Mouse (Mus musculus) heart, embryonic 12.5 days (tissue): Measurements from ENCODE around the gene Tns3. TPM values are rescaled to one million over a fixed set of nuclear protein-coding genes. Genes with fewer than 3 reads are reported as not detected.
A peak's percentile ranks its signal among the peaks of the same experiment; 100 is the strongest.

ENCODE experiments used
- ATAC-seq: fragments of 200-750 bp; cut with Nextera tagmentation; 2 replicates; pipeline ENCODE4 v1.8.0; 2017; ENCODE audit warnings: moderate TSS enrichment, moderate library complexity; ENCODE audit not compliant: insufficient number of reproducible peaks, low FRiP score
- H3K27ac ChIP-seq: fragments of 300-500 bp; sonication (generic); 2 replicates; pipeline ENCODE4 v1.5.1; 2016; ENCODE audit warnings: mild to moderate bottlenecking, moderate library complexity; ENCODE audit not compliant: poor library complexity, severe bottlenecking
- H3K27me3 ChIP-seq: fragments of 300-500 bp; sonication (generic); replicated peaks from 2 replicates; pipeline ENCODE4 v1.6.1; 2016; ENCODE audit warnings: mild to moderate bottlenecking, moderate library complexity
- H3K36me3 ChIP-seq: fragments of 300-500 bp; sonication (generic); 2 replicates; pipeline ENCODE4 v1.6.1; 2016; ENCODE audit warnings: mild to moderate bottlenecking, moderate library complexity
- H3K4me1 ChIP-seq: fragments of 300-500 bp; sonication (generic); replicated peaks from 2 replicates; pipeline ENCODE4 v1.6.1; 2016; ENCODE audit warnings: mild to moderate bottlenecking
- H3K4me2 ChIP-seq: fragments of 300-500 bp; sonication (generic); 2 replicates; pipeline ENCODE4 v1.6.1; 2016; ENCODE audit warnings: mild to moderate bottlenecking, moderate library complexity
- H3K4me3 ChIP-seq: fragments of 300-500 bp; sonication (generic); 2 replicates; pipeline ENCODE4 v1.5.1; 2016; ENCODE audit warnings: mild to moderate bottlenecking
- H3K9ac ChIP-seq: fragments of 300-500 bp; sonication (generic); 2 replicates; pipeline ENCODE4 v1.6.1; 2016; ENCODE audit warnings: mild to moderate bottlenecking, moderate library complexity
- H3K9me3 ChIP-seq: fragments of 300-500 bp; sonication (generic); replicated peaks from 2 replicates; pipeline ENCODE4 v1.6.1; 2016; ENCODE audit warnings: mild to moderate bottlenecking, moderate library complexity
- WGBS: fragments of 180-500 bp; shearing (Covaris S2); methylation state at CpG from one replicate; pipeline ENCODE4 v1.1.7; 2016; 5-methylcytosine and 5-hydroxymethylcytosine counted together
- polyA plus RNA-seq: library from polyadenylated mRNA; unstranded; fragments of >200 nt; fragmentation: Nextera tagmentation; extraction: Ambion mirVana; gene quantifications from 2 replicates; pipeline ENCODE4 v1.2.1, GENCODE M21; 2016

Tns3 gene
- polyA plus RNA-seq, 1 experiment from 2014 or later: 16.7 TPM

DNA sequence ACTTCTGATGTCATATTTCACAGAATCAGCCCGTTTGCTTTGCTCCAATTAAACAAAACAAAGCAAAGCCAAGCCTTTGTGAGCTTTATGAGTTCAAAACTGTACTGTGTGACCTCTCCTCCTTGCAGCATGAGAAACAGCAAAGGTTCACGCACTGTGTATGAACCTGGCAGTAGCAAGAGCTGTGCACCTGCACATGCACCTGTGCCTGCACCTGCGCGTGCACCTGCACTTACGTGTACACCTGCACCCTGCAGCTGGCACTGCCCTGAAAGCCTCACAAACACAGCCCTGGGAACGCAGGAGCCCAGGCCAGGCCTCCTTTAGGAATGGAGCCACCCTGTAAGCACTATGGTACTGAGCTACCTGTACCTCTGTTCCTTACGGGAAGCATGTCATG, 91.6 kb downstream of the Tns3 start:
- Histone ChIP-seq H3K9ac (no peak overlapping the region), H3K4me2 (no peak overlapping the region), H3K9me3 (no peaks in the 10 kb centered on the region), H3K4me3 (no peak overlapping the region), H3K27me3 (no peaks in the 10 kb centered on the region), H3K36me3 (no peaks in the 10 kb centered on the region), H3K4me1 (peaks cover 47% of the 10 kb centered on the region), H3K27ac (no peak overlapping the region)
- WGBS: 89% methylated on average over 7 of the region's 7 CpGs
- no peak for ATAC-seq

DNA sequence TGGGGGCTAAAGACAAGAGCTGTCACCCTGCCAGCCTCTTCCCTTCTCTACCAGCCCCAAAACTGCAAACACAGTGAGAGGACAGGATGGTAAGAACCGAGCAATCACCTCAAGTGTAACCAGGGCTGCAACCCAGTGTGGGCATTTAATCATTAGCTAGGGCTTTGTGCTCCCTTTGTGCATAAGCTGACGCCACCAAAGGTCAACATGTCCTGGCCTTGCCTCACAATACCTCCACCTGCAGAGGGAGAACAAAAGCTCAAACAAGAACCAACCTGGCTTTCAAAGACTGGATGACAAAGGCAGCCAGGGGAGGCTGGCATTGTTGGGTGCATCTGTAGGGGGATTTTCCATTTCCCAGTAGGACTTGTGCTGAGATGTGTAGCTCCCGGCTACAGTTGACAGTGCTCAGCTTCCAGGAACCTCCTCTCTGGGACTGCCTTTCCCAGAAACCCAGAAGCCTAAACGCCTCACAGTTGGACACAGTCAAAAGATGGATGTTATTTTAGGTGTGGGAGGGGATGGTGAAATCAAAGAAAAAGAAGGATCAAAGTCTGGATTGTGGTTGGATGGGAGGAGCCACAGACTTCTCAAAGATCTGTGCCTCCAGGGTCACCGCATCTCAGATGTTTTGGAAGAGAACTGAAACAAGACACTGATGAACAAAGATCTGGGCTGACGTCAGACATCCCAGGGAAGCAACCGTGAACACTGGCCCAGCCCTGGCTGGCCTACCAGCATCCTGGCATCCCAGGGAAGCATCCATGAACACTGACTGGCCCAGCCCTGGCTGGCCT, 94.9 kb downstream of the Tns3 start:
- Histone ChIP-seq H3K4me2 (no peak overlapping the region), H3K27ac (no peak overlapping the region), H3K9ac (no peak overlapping the region), H3K36me3 (peaks cover 4% of the 10 kb centered on the region; the same call in 1 of the 2 replicates), H3K4me1 (peaks cover 21% of the 10 kb centered on the region; the same call in 1 of the 2 replicates), H3K4me3 (no peak overlapping the region), H3K27me3 (no peaks in the 10 kb centered on the region), H3K9me3 (peaks cover 6% of the 10 kb centered on the region; the same call in 1 of the 2 replicates)
- 62% methylated on average over 7 of the region's 7 CpGs for WGBS
- no peak for ATAC-seq

GRCm38 (mm10) chr11:8568829-8569228, 95.5 kb downstream of the Tns3 start:
- Histone ChIP-seq H3K4me2 (no peak overlapping the region), H3K27me3 (no peaks in the 10 kb centered on the region), H3K9ac (no peak overlapping the region), H3K4me3 (no peak overlapping the region), H3K4me1 (peaks cover 21% of the 10 kb centered on the region; the same call in 1 of the 2 replicates), H3K9me3 (peaks cover 6% of the 10 kb centered on the region; the same call in 1 of the 2 replicates), H3K27ac (no peak overlapping the region), H3K36me3 (peaks cover 4% of the 10 kb centered on the region; the same call in 1 of the 2 replicates)
- ATAC-seq: no peak
- 74% methylated on average over 7 of the region's 7 CpGs for WGBS

DNA sequence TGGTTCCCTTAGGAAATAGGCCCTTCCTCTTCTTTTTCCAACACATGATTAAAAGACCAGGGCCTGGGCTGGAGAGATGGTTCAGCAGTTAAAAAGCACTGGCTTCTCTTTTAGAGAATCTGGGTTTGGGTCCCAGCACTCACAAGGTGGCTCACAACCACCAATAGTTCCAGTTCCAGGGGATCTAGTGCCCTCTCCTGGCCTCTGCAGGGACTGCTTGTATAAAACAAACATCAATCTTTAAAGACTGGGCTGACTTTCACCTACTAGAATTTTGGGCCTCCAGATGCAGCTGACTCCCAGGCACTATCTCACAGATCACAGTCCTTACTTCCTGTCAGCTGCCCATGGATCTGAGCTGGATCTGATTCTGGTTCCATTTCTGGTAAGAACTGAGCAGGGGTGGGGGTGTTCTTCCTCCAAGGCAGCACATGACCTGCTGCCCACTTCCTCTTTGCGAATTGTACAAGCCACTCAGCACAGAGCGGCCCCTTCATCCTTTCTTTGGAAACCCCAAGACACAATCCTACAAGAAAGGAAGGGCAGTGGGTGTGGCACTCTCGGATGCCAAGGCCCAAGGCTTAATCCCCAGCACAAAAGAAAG, 98.0 kb downstream of the Tns3 start:
- Histone ChIP-seq H3K4me2 (no peak overlapping the region), H3K9me3 (peaks cover 6% of the 10 kb centered on the region; the same call in 1 of the 2 replicates), H3K27me3 (no peaks in the 10 kb centered on the region), H3K36me3 (peaks cover 4% of the 10 kb centered on the region; the same call in 1 of the 2 replicates), H3K4me1 (0 out of 2 replicates have a peak, but pooled peaks cover under 1% of the 10 kb centered on the region), H3K27ac (no peak overlapping the region), H3K9ac (no peak overlapping the region), H3K4me3 (no peak overlapping the region)
- ATAC-seq: no peak
- 73% methylated on average over 3 of the region's 3 CpGs for WGBS

- WGBS: 88% methylated on average over 12 of the region's 12 CpGs
- Histone ChIP-seq H3K9ac (no peak overlapping the region), H3K9me3 (no peaks in the 10 kb centered on the region), H3K27me3 (no peaks in the 10 kb centered on the region), H3K4me1 (peaks cover 22% of the 10 kb centered on the region), H3K27ac (no peak overlapping the region), H3K36me3 (no peaks in the 10 kb centered on the region), H3K4me3 (no peak overlapping the region), H3K4me2 (no peak overlapping the region)
- ATAC-seq: no peak
Measured at GRCm38 (mm10) chr11:8558761-8559282, 105.5 kb downstream of the Tns3 start.

- 70% methylated on average over 9 of the region's 9 CpGs for WGBS
- ATAC-seq: no peak
- no peaks in the 10 kb centered on the region for H3K27me3 ChIP-seq
- H3K4me1 ChIP-seq: peaks cover 22% of the 10 kb centered on the region
- no peak overlapping the region for H3K27ac ChIP-seq
- no peak overlapping the region for H3K9ac ChIP-seq
- H3K4me2 ChIP-seq: no peak overlapping the region
- no peaks in the 10 kb centered on the region for H3K36me3 ChIP-seq
- no peaks in the 10 kb centered on the region for H3K9me3 ChIP-seq
- H3K4me3 ChIP-seq: no peak overlapping the region
Measured at GRCm38 (mm10) chr11:8558258-8558657, 106.1 kb downstream of the Tns3 start.

DNA sequence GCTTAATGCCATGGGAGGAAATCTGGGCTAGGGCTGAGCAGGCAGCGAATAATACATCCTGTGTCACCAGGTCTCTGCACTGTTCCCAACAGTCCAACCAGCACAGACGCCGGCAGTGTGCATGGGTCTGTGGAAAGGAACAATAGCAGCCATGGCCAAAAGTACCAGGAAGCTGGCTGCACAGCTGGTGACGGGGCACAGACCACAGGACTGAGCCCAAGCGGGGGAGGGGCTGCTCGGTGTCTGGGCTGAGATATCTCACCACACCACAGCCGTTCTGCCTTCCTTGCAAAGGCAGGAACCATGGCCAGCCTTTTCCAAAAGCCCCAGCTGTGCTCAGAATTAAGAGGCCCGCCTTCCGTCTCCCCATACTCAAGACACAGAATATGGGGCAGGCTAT, 107.3 kb downstream of the Tns3 start:
- Histone ChIP-seq H3K4me1 (peaks cover 22% of the 10 kb centered on the region), H3K27me3 (no peaks in the 10 kb centered on the region), H3K4me2 (no peak overlapping the region), H3K4me3 (no peak overlapping the region), H3K36me3 (no peaks in the 10 kb centered on the region), H3K9me3 (no peaks in the 10 kb centered on the region), H3K27ac (no peak overlapping the region), H3K9ac (peak overlapping the region; percentile 1; the same call in 1 of the 2 replicates)
- ATAC-seq: peak; percentile 73
- WGBS: 24% methylated on average over 9 of the region's 9 CpGs

GRCm38 (mm10) chr11:8551710-8552109, 112.6 kb downstream of the Tns3 start:
- no peaks in the 10 kb centered on the region for H3K9me3 ChIP-seq
- peaks cover 22% of the 10 kb centered on the region for H3K4me1 ChIP-seq
- no peak for ATAC-seq
- H3K27ac ChIP-seq: no peak overlapping the region
- no peak overlapping the region for H3K4me2 ChIP-seq
- H3K27me3 ChIP-seq: no peaks in the 10 kb centered on the region
- no peak overlapping the region for H3K4me3 ChIP-seq
- 0 out of 2 replicates have a peak, but pooled peaks cover 2% of the 10 kb centered on the region for H3K36me3 ChIP-seq
- WGBS: 82% methylated on average over 5 of the region's 5 CpGs
- no peak overlapping the region for H3K9ac ChIP-seq

DNA sequence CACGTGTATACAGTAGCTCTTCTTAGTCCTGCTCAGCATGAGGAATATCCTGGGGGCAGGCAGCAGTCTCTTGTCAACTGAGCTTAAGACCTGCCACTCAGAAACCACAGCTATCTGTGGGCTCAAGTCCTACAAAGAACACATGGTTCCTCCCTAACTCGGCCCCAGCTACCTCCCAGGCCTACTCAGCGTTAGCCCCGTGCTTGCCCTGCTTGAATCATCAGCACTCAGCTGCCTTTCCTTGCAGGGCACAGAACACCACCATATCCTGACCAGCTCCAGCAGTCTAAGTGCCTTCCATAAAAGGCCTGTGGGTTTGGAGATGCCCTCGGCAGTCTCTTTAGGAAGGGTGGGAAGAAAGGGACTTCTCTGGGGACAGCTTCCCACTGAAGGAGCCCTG, 116.7 kb downstream of the Tns3 start:
- 35% methylated on average over 5 of the region's 5 CpGs for WGBS
- Histone ChIP-seq H3K27ac (peak overlapping the region; percentile 18; the same call in 1 of the 2 replicates), H3K9ac (no peak overlapping the region), H3K36me3 (0 out of 2 replicates have a peak, but pooled peaks cover 3% of the 10 kb centered on the region), H3K4me1 (peaks cover 18% of the 10 kb centered on the region), H3K4me3 (no peak overlapping the region), H3K9me3 (no peaks in the 10 kb centered on the region), H3K4me2 (no peak overlapping the region), H3K27me3 (no peaks in the 10 kb centered on the region)
- 0 out of 2 replicates have a peak, but pooled peaks have one; percentile 25 for ATAC-seq

- H3K27ac ChIP-seq: no peak overlapping the region
- H3K27me3 ChIP-seq: no peaks in the 10 kb centered on the region
Measured at GRCm38 (mm10) chr11:8545798-8546197, 118.5 kb downstream of the Tns3 start.

GRCm38 (mm10) chr11:8544355-8544754, 120.0 kb downstream of the Tns3 start:
- H3K4me1 ChIP-seq: peaks cover 37% of the 10 kb centered on the region
- H3K4me2 ChIP-seq: no peak overlapping the region
- H3K9me3 ChIP-seq: no peaks in the 10 kb centered on the region
- H3K36me3 ChIP-seq: 0 out of 2 replicates have a peak, but pooled peaks cover 3% of the 10 kb centered on the region
- 55% methylated on average over 6 of the region's 6 CpGs for WGBS
- no peak overlapping the region for H3K4me3 ChIP-seq
- no peak overlapping the region for H3K9ac ChIP-seq
- H3K27me3 ChIP-seq: no peaks in the 10 kb centered on the region
- no peak for ATAC-seq
- H3K27ac ChIP-seq: no peak overlapping the region

More at GRCm38 (mm10) chr11:8545798-8546197, 118.5 kb downstream of the Tns3 start:
- peaks cover 28% of the 10 kb centered on the region for H3K4me1 ChIP-seq
- 93% methylated on average over 1 of the region's 1 CpGs for WGBS
- H3K4me3 ChIP-seq: no peak overlapping the region
- ATAC-seq: no peak
- no peak overlapping the region for H3K4me2 ChIP-seq
- H3K36me3 ChIP-seq: 0 out of 2 replicates have a peak, but pooled peaks cover 3% of the 10 kb centered on the region
- H3K9me3 ChIP-seq: no peaks in the 10 kb centered on the region
- no peak overlapping the region for H3K9ac ChIP-seq
